Mouse (Mus musculus) adrenal gland, adult (tissue): ENCODE measurements around the gene Gm7029.

Experiments
- DNase-seq, 2 experiments: peaks; one replicate each; pipeline ENCODE4 v3.0.0; 2022 to 2023; ENCODE audit warnings: low spot score in 1 of 2; ENCODE audit not compliant: inconsistent age in 2 of 2

Gm7029 gene

DNA sequence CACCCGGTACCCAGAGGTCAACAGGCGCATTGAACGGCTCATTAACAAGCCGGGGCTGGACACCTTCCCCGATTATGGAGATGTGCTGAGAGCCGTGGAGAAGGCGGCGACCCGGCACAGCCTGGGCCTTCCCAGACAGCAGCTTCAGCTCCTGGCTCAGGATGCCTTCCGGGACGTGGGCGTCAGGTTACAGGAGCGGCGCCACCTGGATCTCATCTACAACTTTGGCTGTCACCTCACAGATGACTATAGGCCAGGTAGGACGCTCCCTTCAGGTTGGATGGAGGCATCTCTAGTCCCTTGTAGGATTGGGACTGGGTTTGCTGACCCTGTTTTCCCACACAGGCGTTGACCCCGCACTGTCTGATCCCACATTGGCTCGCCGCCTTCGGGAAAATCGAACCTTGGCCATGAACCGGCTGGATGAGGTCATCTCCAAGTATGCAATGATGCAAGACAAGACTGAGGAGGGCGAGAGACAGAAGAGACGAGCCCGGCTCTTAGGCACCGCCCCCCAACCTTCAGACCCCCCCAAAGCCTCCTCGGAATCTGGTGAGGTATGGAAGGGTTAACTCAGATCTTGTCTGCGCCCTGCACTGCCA is 38.3 kb downstream of the Gm7029 start:
- peak in 1 of 2 experiments; percentile 58 for DNase-seq

DNA sequence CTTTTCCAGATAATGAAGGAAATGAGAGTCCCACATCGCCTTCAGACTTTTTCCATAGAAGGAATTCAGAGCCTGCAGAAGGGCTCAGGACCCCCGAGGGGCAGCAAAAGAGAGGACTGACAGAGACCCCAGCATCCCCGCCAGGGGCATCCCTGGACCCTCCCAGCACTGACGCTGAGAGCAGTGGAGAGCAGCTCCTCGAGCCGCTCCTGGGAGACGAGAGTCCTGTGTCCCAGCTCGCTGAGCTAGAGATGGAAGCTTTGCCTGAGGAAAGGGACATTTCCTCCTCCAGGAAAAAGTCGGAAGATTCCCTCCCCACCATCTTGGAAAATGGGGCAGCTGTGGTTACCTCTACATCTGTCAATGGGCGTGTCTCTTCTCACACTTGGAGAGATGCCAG is 39.6 kb downstream of the Gm7029 start:
- peak in 1 of 2 experiments; percentile 34 for DNase-seq

DNA sequence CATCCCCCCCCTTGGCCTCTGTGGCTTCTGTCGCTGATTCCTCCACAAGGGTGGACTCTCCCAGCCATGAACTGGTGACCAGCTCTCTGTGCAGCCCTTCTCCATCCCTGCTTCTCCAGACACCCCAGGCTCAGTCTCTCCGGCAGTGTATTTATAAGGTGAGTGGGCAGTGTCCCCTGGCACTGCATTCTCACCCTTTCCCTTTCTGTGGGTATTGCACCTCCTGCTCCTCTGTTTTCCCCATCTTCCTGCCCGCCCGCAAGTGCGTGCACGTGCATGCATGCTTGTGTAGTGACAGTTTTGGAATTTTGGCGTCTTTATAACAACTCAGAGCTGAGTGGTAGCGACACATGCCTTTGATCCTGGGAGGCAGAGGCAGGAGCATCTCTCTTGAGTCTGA is 40.3 kb downstream of the Gm7029 start:
- peak in 1 of 2 experiments; percentile 39 for DNase-seq

- DNase-seq = peak in 1 of 2 experiments; percentile 54
Measured at GRCm38 (mm10) chr17:33914969-33915391, 41.3 kb downstream of the Gm7029 start.

DNA sequence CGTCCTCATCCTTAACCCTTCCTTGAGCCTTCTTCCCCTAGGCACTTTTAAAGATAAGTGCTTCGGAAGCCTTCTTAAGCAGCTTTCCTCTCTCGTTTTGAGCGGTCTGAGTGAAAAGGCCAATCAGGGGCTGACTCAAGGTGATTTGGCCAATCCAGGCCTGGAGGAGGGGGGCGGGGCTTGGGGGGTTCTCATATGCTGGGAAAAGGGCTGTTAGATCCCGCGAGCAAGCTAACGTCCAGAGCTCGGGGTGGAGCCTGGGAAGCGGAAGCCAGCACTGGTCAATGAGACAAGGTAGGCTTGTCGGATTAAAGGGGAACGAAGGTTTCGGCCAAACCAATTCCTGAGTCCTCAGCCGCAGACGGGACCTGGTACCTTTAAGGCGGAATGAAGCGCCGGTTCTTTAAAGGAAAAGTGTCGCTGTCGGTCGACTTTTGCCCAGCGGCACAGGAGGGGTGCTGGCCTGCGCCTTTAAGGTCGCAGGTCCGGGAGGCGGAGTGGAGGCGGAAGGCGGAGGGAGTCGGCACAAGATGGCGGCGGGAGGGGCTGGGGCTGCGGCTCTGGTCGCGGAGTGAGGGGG is 42.1 kb downstream of the Gm7029 start, which contains the start of the genes Tapbp and Zbtb22:
Gene Tapbp (plus strand): TSS at position 229 of the 580 bp plus-strand sequence.
Gene Zbtb22 (plus strand): TSS at position 234 of the 580 bp plus-strand sequence.
- DNase-seq = peak; percentile 97 to 99

DNA sequence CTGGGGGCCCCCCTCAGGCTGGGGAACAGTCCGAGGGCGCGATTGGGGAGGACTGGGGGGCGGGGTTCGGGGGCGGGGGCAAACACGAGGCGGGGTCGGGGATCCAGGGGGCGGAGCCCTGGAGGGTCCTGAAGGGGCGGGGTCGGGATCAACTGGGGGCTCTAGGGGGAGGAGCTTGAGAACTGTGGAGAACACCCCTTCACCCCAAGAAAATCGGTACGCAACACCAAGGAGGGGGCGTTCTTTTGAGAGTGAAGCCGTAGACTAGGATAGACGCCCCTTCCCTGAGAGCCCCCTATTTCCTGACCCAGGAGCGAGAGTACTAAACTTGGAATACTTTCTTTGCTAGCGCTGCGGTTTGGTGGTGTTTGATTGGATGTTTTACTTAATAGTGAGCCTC is 42.7 kb downstream of the Gm7029 start:
- DNase-seq = peak in 1 of 2 experiments; percentile 85

GRCm38 (mm10) chr17:33916847-33917655 is 43.4 kb downstream of the Gm7029 start:
- DNase-seq = peak; percentile 59 to 67

DNA sequence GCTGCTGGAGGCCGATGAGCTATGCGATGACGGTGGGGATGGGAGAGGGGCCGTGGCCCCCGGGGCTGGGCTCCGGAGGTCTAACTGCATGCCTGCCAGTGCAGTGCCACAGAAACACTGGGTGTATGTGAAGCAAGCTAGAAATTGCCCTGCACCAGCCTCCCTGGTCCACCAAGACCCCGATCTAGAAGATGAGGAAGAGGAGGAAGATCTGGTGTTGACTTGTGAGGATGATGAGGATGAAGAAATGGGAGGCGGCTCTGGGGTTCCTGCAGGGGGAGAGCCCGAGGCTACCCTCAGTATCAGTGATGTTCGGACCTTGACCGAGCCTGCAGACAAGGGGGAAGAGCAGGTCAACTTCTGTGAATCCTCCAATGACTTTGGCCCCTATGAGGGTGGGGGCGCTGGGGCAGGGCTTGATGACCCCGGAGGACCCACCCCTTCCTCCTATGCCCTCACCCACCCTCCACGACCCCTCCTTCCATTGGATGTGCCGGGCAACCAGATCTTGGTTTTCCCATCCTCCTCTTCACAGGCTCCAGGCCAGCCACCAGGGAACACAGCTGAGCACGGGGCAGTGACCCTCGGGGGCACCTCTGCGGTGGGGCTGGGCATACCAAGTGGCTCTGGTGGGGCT is 44.1 kb downstream of the Gm7029 start:
- peak; percentile 53 to 60 for DNase-seq

- DNase-seq = peak; percentile 58 to 68
Measured at GRCm38 (mm10) chr17:33918293-33919203, 44.9 kb downstream of the Gm7029 start.

GRCm38 (mm10) chr17:33919351-33920281 is 46.0 kb downstream of the Gm7029 start:
- peak; percentile 93 to 96 for DNase-seq

DNA sequence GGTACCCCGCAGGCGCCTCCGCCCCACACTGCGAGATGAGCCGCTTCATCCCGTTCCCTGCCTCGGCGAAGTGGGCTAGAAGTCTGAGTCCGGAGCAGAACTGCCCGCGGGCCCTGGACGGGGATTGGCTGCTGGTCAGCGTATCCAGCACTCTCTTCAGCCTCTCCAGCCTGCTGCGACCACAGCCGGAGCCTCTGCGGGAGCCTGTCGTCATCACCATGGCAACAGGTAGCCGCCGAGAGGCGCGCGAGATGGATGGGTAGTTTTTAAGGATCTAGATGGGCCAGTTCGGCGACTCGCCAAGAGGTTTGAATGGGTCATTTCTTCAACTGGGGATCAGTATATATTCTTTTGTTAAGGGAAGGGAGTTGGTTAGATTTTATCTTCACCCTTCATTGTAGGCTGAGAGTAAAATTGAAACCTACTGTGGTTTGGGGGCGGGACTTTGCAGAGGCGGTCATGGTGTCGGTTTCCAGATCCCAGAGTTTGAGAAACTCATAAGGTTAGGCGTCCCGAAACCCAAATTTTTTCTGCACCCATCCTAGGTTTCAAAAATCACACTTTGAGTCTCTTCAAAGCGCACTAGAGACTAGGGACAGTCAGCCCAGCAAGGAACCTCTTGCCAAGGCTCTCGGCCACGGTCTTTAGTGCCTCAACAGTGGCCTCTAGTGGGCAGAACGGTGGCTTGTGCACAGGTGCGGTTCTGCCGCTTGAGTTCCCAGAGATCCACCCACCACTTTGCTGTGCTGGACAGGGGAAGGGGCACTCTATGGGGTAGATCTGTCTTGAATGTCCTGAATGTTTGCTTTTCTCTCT is 46.9 kb downstream of the Gm7029 start:
- peak; percentile 86 to 95 for DNase-seq

- DNase-seq = no peak
Measured at GRCm38 (mm10) chr17:33921361-33921760, 47.7 kb downstream of the Gm7029 start.
